Mouse (Mus musculus) cerebellum, adult 2 months (tissue): ENCODE data around the gene Hexim2. TPM values are rescaled to one million over a fixed set of nuclear protein-coding genes. Genes with fewer than 3 reads are reported as not detected.

Experiments used
- DNase-seq, 2 experiments: peaks; one replicate each; pipeline ENCODE4 v3.0.0; 2021
- H3K27ac ChIP-seq: fragments of 200-500 bp; 2 replicates; pipeline ENCODE4 v1.5.1; 2012; ENCODE audit warnings: low read length, control low read depth, inconsistent platforms; ENCODE audit not compliant: insufficient read depth
- H3K27me3 ChIP-seq: fragments of 200-500 bp; 2 replicates; pipeline ENCODE4 v1.6.1; 2012; ENCODE audit warnings: inconsistent platforms, mild to moderate bottlenecking, low read length, moderate library complexity; ENCODE audit not compliant: control insufficient read depth, insufficient read depth
- H3K4me1 ChIP-seq: fragments of 200-500 bp; 2 replicates; pipeline ENCODE4 v1.6.1; 2011; ENCODE audit warnings: low read length; ENCODE audit not compliant: control insufficient read depth, insufficient read depth
- H3K4me3 ChIP-seq: fragments of 200-500 bp; replicated peaks from 2 replicates; pipeline ENCODE3; 2011; ENCODE audit warnings: mild to moderate bottlenecking, low read depth, low read length, control low read depth; ENCODE audit not compliant: insufficient read depth
- CTCF ChIP-seq: fragments of 200-500 bp; IDR thresholded peaks from 2 replicates; pipeline ENCODE4 v1.5.1; 2011; ENCODE audit warnings: low read depth, mild to moderate bottlenecking, control low read depth, low read length, moderate library complexity, borderline replicate concordance; ENCODE audit not compliant: insufficient read depth
- POLR2A ChIP-seq: fragments of 200-500 bp; IDR thresholded peaks from 2 replicates; pipeline ENCODE4 v1.6.1; 2011; ENCODE audit warnings: low read length, control low read depth, borderline replicate concordance; ENCODE audit not compliant: insufficient read depth
- WGBS: fragments of 180-500 bp; shearing (Covaris S2); methylation state at CpG from one replicate; pipeline ENCODE4 v1.1.7; 2018; 5-methylcytosine and 5-hydroxymethylcytosine counted together
- polyA plus RNA-seq: library from polyadenylated mRNA; depleted of rRNA; stranded (reverse); fragments of >200 nt; gene quantifications from 2 replicates; pipeline ENCODE4 v1.2.3, GENCODE M21; 2012

Gene Hexim2
- polyA plus RNA-seq, 1 experiment: 23.0 TPM

DNA sequence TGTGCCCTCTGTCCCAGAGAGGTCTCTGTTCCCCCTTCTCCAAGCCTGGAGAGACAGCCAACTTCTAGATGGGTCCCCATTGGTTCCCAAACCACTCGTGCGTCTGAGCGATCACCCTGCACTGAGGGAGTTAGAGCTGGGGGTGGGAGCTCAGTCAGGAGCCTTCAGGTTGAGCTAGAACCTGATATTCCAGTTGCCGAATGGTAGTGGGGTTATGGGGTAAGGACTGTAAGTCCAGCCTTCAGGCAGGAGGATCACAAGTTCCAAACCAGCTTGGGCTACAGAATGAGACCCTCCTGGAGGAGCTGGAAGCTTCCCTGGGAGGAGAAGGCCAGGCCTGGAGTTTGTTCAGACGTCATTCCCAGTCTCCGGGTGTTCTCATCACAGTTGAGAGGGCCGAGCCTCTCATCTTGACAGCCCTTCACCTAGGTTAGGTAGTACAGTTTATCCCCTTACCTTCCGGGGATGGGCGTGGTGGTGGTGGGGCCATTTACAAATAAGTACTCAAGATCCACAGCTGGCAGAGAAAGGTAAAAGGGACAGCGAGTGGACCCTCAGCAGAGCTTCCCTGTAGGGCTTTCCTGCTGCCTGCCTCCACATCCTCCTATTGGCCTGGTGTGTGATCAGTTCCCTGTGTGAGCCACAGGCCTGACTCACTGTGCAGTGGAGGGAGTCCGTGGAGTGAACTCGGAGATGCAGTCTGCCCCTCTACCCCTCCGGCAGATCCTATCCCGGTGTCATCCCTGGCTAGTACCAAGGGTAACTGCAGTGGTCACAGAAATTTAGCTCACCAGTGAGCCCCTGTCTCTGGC, 7.9 kb downstream of the Hexim2 start:
- DNase-seq: no peak
- no peaks in the 10 kb centered on the region for H3K27me3 ChIP-seq
- peak overlapping the region; percentile 95; the same call in 1 of the 2 replicates for H3K27ac ChIP-seq
- H3K4me3 ChIP-seq: no peak overlapping the region
- H3K4me1 ChIP-seq: peaks cover 17% of the 10 kb centered on the region
- WGBS: 82% methylated on average over 14 of the region's 14 CpGs
- TF ChIP-seq POLR2A (no peak), CTCF (no peak)

GRCm38 (mm10) chr11:103140763-103141100, 8.5 kb downstream of the Hexim2 start:
- peak overlapping the region; percentile 95 for H3K27ac ChIP-seq
- no peak for DNase-seq

DNA sequence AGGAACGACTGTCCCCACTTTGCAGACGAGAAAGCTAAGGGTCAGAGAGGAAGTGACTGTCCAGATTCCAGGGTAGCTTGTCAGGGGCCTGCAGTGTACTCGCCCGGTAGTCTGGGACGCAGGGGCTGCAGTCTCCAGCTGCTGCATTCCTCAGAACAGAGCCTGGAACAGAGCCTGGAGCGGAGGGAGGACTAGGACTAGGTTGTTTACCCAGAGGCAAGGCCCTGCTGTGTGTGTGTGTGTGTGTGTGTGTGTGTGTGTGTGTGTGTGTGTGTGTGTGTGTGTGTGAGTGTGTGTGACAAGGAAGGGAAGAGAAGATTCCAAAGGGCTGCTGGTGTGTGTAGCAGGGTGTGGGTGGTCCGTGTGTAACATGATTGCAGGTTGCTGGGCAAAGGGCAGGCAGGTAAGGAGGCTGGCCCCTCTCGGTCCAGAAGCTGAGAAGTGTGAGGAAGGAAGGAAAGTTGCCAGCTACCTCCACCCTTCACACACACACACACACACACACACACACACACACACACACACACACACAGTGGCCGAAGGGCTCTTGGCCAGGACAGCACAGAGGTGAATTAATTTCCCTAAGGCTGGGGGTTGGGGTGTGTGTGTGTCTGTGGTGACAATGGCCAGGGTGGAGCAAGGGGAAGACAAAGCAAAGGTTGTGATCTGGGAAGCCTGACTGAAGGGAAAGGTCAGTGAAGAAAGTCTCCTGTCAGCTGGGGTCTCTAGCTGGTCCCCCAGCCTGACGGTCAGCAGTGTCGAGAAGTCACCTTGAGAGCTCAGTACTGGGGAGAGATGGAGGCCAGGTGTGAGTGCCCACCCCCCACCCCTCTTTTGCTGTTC, 9.1 kb downstream of the Hexim2 start:
- no peak for TF ChIP-seq CTCF
- no peak for TF ChIP-seq POLR2A
- Histone ChIP-seq H3K27me3 (no peaks in the 10 kb centered on the region), H3K4me3 (peak overlapping the region; percentile 3), H3K4me1 (peaks cover 13% of the 10 kb centered on the region), H3K27ac (peak overlapping the region; percentile 95)
- WGBS: 33% methylated on average over 11 of the region's 11 CpGs
- peak in 1 of 2 experiments; percentile 41 for DNase-seq

More at GRCm38 (mm10) chr11:103140763-103141100, 8.5 kb downstream of the Hexim2 start:
- no peak overlapping the region for H3K4me3 ChIP-seq
- peaks cover 13% of the 10 kb centered on the region for H3K4me1 ChIP-seq
- 49% methylated on average over 6 of the region's 6 CpGs for WGBS
- no peak for TF ChIP-seq POLR2A
- no peak for TF ChIP-seq CTCF
- no peaks in the 10 kb centered on the region for H3K27me3 ChIP-seq

- H3K27ac ChIP-seq: peak overlapping the region; percentile 95
- DNase-seq: peak in 1 of 2 experiments; percentile 46
- peaks cover 13% of the 10 kb centered on the region for H3K4me1 ChIP-seq
- no peak for TF ChIP-seq POLR2A
- TF ChIP-seq CTCF: no peak
- H3K4me3 ChIP-seq: peak overlapping the region; percentile 3
- 33% methylated on average over 1 of the region's 1 CpGs for WGBS
- H3K27me3 ChIP-seq: no peaks in the 10 kb centered on the region
These were observed 9.7 kb downstream of the Hexim2 start for GRCm38 (mm10) chr11:103141944-103142255.

DNA sequence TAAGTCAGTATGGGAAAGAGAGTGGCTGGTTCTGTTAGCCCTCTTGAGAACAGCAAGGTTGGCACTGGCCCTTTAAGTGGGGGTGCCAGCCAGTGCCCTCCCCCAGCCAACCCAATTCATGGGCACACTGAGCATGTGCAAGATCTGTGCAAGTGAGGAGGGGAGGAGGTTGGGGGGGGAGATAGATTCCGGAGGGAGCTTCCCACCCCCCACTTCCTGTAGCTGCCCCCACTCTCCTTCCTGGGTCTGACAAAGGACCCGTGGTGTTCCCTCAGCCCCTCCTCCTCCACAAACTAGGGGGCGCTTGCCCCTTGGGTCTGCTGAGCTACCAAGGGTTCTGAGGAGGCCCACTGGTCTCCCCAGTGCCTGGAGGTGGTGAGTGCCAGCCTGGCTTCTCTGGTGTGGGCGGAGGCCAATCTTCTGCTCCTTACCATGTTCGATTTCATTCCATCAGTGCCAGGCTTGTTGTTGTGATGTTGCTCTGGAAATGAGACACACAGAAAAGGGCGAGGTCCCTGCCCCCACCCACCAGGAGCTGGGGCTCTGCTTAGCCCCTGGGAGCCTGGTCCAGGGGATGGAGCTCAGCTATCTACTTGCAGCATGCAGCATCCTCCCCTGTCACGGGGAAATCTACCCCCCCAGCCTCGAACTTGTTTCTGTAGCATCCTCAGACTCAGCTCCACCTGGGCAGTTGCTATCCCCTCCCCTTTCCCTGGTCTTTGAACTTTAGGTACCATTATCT, 10.4 kb downstream of the Hexim2 start:
- Histone ChIP-seq H3K27me3 (no peaks in the 10 kb centered on the region), H3K4me3 (peak overlapping the region; percentile 76), H3K4me1 (peaks cover 13% of the 10 kb centered on the region), H3K27ac (peak overlapping the region; percentile 95)
- 0 out of 2 replicates have a peak, but pooled peaks have one; percentile 0 for TF ChIP-seq CTCF
- peak; percentile 56; the same call in 1 of the 2 replicates for TF ChIP-seq POLR2A
- WGBS: 1% methylated on average over 8 of the region's 8 CpGs
- peak; percentile 87 to 92 for DNase-seq

DNA sequence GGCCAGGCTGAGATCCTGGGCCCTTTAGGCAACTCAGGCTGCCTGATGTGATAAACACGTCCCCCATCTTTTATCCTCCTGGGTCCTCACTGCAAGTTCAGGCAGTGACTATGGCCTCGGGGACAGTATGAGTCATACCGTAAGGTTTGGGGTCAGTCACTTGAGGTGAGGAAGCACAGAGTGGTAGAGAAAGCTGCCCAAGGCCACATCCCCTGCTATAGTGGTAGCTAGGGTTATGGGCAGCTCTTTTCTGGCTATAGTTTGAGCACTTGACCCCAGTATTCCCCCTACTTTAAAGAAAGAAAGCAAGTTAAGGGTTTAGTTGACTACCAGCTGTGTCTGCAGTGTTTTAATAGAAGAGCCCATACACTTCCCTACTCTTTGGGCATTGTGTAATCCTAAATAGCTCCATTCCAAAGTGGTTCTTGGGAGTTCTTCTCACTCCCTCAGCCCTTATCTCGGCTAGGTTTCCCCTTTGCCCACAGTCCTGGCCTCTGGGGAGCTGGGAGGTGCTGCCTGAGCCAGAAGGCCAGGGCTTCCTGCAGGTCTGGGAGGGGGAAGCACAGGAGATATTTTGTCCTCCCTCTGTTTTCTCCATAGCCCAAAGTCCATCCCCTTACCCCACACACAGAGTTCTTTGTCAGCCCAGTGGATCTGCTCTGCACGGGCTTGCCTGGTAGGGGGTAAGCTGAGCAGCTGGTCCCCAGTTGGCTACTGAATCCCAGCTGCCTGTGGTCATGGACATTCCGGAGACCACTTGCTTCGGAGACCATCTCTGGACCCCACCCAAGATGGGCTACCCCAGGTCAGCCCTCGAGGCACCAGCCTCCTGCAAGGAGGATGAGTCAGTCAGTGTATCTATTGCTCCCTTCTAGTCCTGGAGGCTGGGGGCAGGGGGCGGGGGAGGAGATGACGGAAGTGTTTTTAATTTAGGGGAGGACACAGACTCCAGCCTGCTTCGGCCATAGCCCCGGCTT, 12.4 kb downstream of the Hexim2 start:
- 43% methylated on average over 12 of the region's 12 CpGs for WGBS
- H3K27ac ChIP-seq: no peak overlapping the region
- no peak for DNase-seq
- no peaks in the 10 kb centered on the region for H3K27me3 ChIP-seq
- H3K4me3 ChIP-seq: no peak overlapping the region
- H3K4me1 ChIP-seq: peaks cover 13% of the 10 kb centered on the region
- TF ChIP-seq POLR2A: no peak
- TF ChIP-seq CTCF: no peak
